Mouse (Mus musculus): ENCODE results near the gene Sel1l3.

The Sel1l3 gene

DNA sequence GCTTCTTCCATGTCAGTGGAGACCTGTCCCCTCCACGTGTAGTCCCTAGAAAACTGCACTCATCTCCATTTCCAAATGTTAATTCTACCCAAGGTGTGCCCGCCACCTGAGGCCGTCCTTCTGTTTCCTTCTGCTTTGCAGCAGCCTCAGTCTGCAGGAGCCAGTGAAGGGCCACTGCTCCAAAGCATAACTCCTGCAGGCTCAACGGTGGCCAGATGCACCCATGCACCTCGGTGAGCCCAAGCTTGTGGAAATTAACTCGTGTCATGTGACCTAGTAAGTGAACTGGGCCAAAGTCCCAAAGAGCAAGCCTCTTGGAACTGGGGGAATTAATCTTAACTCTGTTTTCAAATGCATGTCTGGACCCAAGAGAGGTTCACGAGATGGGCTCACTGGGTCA is 40.8 kb downstream of the Sel1l3 start:
- DNase-seq (ENCODE audit: low spot score): no peak

DNA sequence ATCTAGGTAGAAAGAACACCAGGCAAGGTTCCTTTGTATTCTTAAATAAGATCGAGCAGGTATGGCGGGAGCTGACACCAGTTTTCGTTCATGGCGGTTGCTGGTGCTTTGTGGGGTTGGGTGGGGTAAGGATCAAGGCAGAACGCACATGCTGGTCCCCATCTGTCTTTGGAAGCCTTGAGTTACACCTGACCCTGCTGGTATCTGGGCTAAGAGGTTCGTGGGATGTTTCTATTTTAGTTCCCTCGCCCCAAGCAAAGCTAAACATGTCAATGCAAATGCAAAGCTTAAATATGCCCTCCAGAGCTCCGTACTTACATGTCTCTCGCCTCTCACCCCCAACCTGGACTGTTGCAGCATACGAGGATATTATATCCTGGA is 41.5 kb downstream of the Sel1l3 start:
- DNase-seq (ENCODE audit: low spot score): no peak

DNA sequence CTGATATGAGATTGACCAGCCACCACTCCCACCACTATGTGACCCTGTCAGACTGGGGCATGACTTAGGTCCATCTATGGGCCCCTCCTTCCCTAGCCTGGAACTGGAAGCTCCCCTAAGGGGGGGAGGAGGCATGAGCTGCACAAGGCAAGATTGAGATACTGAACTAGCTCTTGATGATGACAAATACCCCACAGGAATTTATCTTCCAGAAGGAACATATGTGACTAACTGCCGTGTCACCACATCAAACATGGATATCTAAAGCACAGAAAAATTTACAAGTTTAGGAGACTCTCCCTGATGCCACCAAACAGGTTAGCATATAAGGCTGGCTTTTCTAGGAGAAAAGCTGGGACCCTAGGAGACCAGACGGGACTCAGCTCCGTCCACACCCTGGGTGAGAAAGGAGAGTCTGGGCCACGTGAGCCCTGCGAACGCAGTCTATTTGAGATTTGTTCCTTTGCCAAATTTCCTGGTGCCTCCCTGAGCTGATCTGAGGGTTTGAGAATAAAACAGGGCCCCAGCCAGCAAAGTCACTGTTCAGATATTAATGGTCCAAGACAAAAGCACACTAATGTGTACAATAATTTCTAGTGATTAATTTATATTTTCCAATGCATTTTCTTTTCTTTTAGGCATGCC is 42.0 kb downstream of the Sel1l3 start:
- DNase-seq (ENCODE audit: low spot score): no peak

DNA sequence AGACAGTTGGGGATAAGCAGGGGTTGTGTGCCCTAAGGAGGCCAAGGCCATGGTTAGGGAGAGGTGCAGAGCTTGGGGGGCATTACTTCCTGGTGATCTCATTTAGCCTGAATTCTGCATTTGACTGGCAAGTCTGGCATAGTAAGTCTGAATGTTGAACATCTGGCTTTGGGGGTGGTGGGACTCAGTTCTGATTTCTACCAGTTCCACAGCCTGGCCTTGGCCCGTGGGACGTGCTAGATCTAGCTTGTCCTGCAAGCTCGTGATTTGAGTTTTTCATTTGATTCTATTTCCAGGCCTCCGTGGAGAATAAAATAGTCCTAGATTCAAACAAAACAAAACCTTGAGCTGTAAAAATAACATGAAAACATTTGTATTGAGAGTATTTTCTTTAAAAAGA is 46.2 kb downstream of the Sel1l3 start:
- no peak for DNase-seq (ENCODE audit: low spot score)

DNA sequence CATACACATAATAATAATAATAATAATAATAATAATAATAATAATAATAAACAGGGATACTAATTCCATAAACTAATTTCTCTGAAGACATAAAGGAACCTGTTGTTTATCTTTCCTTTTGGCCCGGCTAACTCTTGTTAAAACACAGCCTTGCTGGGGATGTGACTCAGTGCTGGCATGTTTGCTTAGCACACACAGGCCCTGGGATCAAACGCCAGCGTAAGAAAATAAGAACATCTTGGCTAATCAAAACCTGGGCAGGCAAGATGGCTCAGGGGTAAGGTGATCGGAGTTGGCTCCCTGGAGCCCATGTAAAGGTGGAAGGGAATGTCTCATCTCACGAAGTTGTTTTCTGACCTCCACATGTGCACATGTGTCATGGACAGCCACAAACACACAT is 48.1 kb downstream of the Sel1l3 start:
- no peak for DNase-seq (ENCODE audit: low spot score)

DNA sequence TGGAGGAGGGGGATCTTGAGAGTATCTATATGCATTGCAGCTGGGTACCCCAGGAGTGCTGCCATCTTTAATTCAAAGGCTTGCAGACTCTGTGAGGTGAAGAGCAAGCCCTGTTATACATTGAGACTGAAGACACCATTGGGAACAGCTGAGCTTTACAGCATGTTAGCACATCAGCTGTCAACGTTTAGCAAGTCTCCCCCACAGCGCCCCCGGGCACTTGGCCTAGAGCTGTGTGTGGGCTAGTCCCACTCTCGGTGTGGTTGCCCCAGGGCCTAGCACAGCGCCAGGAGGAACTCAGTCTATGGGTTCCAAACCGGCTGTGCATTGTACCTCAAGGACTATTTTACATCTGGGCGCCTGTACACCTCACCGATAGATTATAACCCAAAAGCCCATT is 51.3 kb downstream of the Sel1l3 start:
- DNase-seq (ENCODE audit: low spot score): no peak

DNA sequence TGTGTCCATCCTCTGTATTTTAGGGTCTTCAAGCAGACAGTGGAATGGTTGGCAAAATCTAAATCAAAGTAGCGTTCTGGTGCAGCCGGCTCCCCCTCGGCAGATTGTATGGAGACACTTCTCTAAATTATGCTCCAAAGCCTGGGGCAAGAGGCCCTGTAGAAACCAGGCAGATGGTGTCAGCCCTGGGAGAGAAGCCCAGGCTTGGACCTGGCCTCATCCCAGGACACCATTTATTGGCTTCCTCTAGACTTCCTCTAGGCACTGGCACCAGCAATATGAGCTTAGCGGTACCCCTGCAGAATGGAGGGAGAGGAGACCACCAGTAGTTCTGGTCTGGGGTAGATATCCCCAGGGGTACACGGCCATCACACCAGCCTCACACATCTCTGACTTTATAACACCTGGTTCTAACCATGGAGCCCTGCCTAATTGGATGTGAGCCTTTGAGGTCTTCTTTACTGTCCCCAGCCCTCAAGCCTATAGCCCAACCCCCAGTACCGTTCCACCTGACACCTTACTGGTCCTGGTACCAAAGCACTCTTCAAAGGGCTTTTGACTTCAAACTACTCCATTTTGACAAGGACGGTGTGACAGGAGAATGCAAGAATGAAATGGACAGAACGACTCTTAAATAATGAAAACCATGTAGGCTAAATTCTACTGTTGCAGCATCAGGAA is 52.1 kb downstream of the Sel1l3 start:
- DNase-seq (ENCODE audit: low spot score): no peak

DNA sequence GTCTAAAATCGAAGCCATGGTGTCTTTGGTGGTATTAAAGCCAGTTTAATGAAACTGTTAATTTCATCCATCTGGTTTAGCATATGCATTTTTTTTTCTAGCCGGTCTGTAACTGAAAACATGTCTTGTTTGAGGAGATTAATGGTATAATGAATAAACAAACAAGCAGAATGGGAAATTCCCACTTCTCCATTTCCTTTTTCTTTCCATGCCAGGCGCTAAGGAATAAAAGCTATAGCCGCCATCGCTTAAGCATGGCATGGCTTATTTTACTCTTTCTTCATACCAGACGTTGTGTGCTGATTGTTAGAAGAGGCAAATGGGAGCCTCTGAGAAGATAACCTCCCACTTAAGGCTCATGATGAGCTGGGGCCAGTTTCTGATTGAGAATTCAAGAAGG is 53.5 kb downstream of the Sel1l3 start:
- DNase-seq (ENCODE audit: low spot score): no peak

DNA sequence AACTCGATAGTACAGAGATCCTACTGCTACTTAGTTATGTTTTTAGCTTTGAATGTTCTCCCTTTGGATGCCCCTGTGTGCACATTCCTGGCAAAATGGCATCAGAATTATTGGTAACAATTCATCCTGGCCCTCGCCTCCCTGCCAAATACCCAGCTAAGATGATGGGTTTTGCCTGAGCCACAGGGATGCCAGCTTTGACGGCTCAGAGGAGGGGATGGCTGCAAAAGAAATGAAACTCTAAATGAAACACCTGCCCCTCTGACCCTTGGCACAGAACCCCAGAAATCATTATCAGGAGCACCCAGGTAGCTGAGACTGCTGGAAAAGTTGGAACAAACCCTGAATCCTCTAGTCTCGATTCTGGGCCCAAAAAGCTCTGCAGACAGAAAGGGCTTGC is 54.1 kb downstream of the Sel1l3 start:
- DNase-seq (ENCODE audit: low spot score): no peak

DNA sequence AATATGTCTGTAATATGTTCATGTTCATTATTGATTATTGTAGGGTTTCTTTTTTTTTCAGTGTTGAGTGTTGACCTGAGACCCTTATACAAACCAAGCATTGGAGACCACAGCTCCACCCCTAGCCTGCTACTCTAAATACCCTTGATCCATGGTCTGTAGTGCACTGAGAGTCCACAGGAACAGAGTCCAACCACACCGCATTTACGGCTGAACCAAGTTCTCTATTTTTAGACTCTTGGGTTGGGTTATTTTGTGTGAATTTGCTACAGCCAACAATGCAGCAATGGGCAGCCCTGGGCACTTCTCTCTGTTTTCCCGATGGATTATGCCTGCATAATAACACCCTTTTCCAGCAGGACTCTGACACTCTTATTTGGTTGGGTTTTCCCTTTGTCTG is 54.6 kb downstream of the Sel1l3 start:
- no peak for DNase-seq (ENCODE audit: low spot score)

DNA sequence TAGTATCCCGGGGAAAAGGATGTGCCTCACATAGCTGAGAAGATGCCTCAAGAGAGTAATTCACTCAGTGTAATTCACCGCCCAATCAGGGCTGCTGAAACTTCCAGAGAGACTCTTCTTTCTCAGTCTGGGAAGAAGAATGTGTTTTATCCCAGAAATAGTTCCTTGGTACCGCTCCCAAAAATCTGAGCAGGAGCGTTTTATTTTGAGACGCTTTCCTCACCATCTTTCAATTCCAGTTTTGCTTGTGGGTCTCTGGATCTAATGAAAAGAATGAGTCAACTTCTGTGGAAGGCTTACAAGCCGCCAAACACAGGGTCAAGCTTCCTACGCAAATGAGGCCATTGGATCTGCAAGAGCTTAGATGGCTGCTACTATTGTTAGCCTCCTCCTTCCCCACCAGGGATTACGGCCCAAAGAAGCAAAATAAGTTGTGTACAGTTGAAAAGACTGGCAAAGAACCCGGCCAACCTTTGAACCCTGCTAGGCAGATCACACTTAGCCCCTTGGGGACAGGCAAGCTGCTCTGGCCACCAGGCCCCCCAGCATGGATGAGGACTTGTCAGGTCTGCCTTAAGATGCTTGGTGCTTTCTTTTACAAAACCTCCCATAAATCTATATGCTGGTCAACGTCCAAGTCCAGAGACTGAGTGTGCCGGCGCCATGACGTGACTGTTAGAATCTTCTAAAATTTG is 57.6 kb downstream of the Sel1l3 start:
- DNase-seq (ENCODE audit: low spot score): no peak

DNA sequence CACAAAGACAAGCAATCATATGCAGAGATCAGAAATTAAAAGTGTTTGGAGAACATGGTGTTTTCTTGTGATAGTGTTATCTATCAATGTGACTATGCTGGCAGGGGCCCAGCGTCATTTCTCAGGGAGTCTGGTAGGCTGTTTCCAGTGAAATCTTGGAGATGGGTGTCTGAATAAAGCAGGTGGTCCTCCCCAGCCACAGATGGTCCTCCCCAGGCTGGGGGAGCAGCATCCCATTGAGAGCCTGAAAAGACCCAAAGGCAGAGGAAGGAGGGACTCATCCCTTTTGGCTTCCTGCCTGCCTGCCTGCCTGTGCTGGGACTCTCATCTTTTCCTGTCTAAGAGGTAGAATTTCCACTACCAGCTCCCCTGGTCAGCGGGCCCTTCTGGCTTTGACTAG is 59.2 kb downstream of the Sel1l3 start:
- DNase-seq (ENCODE audit: low spot score): no peak

DNA sequence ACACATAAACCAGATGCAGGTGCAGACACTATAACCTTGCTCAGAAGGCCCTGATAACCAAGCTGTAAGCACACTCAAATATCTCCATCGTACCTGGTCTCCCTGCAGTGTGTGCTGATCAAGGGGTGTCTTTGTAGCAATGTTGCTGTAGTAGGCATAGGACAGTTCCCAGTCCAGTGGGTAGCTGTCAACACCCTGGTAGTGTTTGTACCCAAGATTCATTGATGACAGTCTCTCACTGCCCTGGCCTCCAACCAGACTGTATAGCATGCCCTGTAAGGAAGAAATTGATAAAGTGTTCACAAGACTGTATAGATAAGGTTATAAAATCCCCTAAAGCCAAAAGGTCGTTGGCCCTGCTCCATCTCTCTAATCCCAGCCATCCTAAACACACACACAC is 59.6 kb downstream of the Sel1l3 start:
- DNase-seq (ENCODE audit: low spot score): no peak

DNA sequence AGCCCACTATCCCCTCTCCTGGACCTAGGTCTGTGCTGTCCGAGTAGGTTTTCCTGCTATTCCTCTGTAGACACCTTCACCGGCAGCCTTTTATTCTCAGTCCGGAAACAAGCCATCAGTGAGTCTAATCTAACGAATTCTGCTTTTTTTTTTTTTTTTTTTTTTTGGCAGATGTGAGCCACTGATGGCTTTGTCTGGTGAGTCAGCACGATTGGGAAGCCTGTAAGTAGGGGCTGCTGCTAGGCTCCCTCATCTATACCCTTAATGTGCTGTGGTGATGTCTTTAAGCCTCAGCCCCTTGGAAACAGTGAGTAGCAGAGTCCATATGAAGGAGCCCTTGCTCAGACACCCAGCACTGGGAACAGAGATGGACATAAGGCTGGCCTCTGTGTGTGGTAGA is 60.6 kb downstream of the Sel1l3 start:
- no peak for DNase-seq (ENCODE audit: low spot score)

DNA sequence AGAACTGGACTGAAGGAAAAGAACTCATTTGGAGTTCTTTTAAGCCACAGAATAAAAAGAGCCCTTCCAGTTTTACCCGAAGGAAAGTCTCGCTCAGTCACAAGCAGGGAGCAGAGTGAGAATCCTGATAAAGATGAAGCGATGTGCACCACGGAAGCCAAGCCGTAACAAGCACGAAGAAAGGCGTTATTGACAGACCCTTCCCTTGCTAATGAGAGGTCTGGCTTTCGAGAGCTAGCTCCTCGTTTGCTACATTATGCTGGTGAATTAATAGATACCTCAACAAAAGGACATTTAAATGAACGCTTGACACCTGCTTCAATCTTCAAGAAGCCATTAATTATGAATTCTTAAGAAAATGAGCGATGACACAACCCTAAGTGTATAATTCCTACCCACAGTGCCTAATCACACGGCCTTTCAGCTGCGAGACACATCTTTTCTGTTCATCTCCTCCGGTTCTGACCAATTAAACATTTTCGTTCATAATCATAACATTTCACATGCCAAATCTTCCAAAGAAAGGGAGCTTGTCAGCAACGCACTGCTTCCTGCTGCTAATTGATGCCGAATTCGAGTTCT is 62.3 kb downstream of the Sel1l3 start:
- no peak for DNase-seq (ENCODE audit: low spot score)

DNA sequence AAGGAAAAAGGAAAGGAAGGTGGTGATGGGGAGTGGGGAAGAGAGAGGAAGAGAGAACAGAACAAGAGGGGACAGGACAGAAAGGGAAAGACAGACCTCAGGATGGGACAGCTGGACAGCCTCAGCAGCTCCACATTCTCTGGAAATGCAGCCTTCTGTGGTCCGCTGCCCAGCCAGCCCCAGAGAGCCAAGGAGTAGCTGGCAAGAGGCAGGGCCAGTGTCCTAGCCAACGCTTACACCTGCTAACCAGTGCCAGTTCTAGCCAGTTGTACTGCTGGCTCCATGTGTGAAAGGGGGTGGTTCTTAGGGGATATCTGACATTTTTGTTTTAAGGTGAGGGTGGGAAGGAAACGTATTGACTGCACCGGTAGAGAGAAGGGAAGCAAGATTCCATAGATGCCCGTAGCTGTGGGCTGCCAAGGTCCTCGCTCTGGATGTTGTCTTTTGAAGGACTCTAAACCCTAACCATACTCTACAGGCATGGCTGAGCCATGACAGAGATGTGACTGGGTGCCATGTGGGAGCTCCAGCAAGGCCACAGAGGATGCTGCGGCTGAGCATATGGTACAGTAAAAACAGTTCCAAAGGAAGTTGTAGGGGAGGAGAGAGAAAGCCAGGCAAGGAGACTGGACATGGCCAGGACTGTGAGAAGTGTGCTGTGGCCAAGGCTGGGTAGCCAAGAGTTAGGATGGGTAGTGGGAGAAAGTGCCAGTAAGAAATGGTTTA is 64.6 kb downstream of the Sel1l3 start:
- no peak for DNase-seq (ENCODE audit: low spot score)

DNA sequence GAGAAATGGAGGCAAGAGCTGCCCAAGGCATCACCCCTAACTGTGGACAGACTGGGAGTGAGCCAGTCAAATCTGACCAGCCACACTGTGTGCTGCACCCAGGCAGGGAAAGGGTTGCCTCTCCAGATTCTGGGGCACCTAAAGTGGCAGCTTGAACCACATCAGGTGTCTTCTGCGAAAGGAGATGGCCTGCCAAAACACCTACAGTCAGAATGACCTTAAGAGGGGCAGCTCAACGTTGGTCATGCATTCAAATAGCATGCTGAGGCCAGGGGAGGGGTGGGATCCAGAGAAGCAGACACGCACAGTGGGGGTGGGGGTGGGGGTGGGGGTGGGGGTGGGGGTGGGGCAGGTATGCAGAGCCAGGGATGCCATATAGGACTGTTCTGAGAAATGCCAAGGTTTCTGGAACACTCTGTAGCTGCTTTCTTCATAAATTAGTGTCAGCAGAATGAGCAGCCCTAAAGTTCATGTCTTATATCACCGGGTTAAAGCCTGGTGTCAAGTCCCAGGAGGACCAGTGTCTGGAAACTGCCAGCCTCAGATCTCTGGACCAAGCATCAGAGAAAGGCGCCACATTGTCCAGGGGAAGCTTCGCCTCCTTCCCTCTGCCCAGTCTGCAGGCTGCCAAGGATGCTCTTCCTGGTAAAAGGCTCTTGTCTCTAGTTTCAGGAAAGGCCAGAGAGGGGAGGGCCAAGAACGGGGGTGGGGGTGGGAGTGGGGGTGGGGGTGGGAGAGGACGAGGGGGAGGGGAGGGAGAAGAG is 65.4 kb downstream of the Sel1l3 start:
- no peak for DNase-seq (ENCODE audit: low spot score)

DNA sequence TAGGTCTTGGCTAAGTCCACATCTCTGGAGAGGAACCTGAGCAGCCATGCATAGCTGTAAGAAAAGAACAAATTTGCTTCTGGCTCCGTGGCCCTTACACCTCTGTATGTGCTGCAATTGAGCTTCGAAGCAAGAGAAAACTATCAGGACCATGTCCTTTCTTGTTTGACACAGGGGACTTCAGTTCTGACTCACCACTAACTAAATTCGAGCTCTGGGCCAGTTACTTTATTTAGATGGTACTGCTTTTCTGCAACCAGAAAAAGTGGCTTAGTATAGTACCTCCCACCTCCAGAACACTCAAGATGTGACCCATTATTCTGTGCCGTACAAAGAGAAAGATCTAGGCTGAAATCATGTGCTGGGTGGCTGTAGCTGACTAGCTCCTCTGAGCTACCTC is 66.3 kb downstream of the Sel1l3 start:
- no peak for DNase-seq (ENCODE audit: low spot score)

DNA sequence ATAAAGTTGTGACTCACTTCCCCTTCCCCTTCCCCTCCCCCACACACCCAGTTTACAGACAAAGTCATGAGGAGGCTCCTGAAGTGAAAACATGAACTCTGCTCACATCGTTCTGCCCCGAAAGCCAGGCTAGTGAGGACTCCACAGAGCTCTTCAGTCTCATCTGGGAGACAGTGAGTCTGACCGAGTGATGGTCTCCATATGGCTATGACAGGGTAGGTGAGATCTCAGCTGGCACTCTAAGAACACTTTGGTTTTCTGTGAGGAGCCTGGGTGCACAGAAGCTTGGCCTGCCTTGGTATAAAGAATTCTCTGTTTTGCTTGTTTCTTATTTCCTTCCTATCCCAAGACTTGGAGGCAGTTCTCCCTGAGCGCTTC is 67.1 kb downstream of the Sel1l3 start:
- DNase-seq (ENCODE audit: low spot score): no peak

DNA sequence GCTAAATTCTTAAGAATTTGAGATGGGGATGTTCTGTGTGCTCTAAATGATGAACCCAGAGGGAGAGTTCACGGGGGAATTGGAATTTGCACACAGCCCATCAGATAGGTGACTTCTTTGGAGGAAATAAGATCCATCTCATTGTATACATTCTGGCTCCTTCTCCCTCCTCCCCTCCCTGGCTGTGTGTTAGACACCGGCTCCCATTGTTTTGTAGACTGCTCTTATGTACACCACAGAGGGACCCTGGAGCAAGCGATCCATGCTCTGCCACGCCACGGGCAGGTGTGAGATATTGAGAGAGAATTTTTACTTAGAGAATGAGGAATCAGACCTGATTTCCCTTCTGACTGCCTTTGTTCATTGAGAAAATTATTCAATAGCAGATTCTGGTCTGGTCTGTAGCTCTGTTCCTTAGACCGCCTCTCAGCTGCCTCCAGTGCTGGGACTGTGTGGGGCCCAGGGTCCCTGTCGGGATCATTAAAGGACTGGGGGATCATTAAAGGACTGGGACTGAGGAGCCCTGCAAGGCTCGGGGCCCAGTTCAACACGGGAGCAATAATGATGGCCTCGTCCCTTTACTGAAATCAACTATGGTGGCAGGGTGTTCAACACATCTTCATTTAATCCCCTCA is 67.6 kb downstream of the Sel1l3 start:
- DNase-seq (ENCODE audit: low spot score): no peak

DNA sequence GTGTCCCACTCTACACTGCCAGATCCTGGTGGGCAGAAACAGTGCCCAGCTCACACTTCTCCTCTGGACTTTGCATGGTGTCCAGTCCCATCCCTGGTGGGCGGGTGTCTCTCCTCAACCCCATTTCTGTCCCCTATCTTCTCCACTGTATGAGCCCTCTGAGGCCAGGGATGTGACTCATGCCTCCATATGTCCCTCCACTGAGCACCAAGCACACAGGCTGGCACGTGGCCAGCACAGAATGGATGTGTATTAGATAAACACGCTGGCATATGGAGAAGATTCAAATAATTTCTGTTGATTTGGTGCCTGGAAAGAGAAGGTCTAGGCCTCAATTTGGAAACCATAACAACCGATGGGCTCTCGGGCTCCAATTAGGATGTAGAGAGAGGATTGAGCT is 71.1 kb downstream of the Sel1l3 start:
- no peak for DNase-seq (ENCODE audit: low spot score)

Data from ovary, postnatal 10 days (tissue).